Mouse (Mus musculus): ENCODE data around the gene Ocel1.

Ocel1 gene

GRCm38 (mm10) chr8:71379512-71380075, 8.5 kb downstream of the Ocel1 start:
- in situ Hi-C loops (cut with MboI, MseI) = no loop called here

GRCm38 (mm10) chr8:71380178-71381171, 9.4 kb downstream of the Ocel1 start:
- in situ Hi-C loops (cut with MboI, MseI) = no loop called here

GRCm38 (mm10) chr8:71381421-71381970, 10.4 kb downstream of the Ocel1 start, which contains the start of gene Nr2f6:
TSS of gene Nr2f6 (minus strand) at chr8:71381960.
- in situ Hi-C loops (cut with MboI, MseI) = no loop called here

GRCm38 (mm10) chr8:71381971-71382961, 11.2 kb downstream of the Ocel1 start:
- in situ Hi-C loops (cut with MboI, MseI) = no loop called here

GRCm38 (mm10) chr8:71383396-71383795, 12.3 kb downstream of the Ocel1 start:
- in situ Hi-C loops (cut with MboI, MseI) = no loop called here

GRCm38 (mm10) chr8:71383860-71384259, 12.8 kb downstream of the Ocel1 start:
- in situ Hi-C loops (cut with MboI, MseI) = no loop called here

- in situ Hi-C loops (cut with MboI, MseI) = no loop called here
Observed at GRCm38 (mm10) chr8:71385212-71385835, 14.2 kb downstream of the Ocel1 start.

GRCm38 (mm10) chr8:71388267-71388666, 17.2 kb downstream of the Ocel1 start:
- in situ Hi-C loops (cut with MboI, MseI) = no loop called here

GRCm38 (mm10) chr8:71391696-71392095, 20.6 kb downstream of the Ocel1 start:
- in situ Hi-C loops (cut with MboI, MseI) = no loop called here

GRCm38 (mm10) chr8:71392391-71392790, 21.3 kb downstream of the Ocel1 start:
- in situ Hi-C loops (cut with MboI, MseI) = no loop called here

GRCm38 (mm10) chr8:71392871-71393270, 21.8 kb downstream of the Ocel1 start:
- in situ Hi-C loops (cut with MboI, MseI) = no loop called here

- in situ Hi-C loops (cut with MboI, MseI) = no loop called here
Observed at GRCm38 (mm10) chr8:71394481-71394880, 23.4 kb downstream of the Ocel1 start.

GRCm38 (mm10) chr8:71395071-71395470, 24.0 kb downstream of the Ocel1 start:
- in situ Hi-C loops (cut with MboI, MseI) = loop anchor here (5.0 kb wide), 1 partner anchor 858 kb away; the partner anchor contains the start of gene Ell

GRCm38 (mm10) chr8:71395629-71396028, 24.5 kb downstream of the Ocel1 start, which contains the start of gene Ushbp1:
TSS of gene Ushbp1 (minus strand) at chr8:71395802.
- in situ Hi-C loops (cut with MboI, MseI) = loop anchor here (5.0 kb wide), 1 partner anchor 858 kb away; the partner anchor contains the start of gene Ell

GRCm38 (mm10) chr8:71396639-71397305, 25.7 kb downstream of the Ocel1 start, which contains the start of gene Babam1:
TSS of gene Babam1 (plus strand) at chr8:71396861.
- in situ Hi-C loops (cut with MboI, MseI) = loop anchor here (5.0 kb wide), 1 partner anchor 859 kb away; the partner anchor contains the start of gene Ell

- in situ Hi-C loops (cut with MboI, MseI) = loop anchor here (5.0 kb wide), 1 partner anchor 860 kb away; the partner anchor contains the start of gene Ell
Observed at GRCm38 (mm10) chr8:71397701-71398100, 26.6 kb downstream of the Ocel1 start.

- in situ Hi-C loops (cut with MboI, MseI) = no loop called here
Observed at GRCm38 (mm10) chr8:71400826-71401225, 29.7 kb downstream of the Ocel1 start.

- in situ Hi-C loops (cut with MboI, MseI) = no loop called here
Observed at GRCm38 (mm10) chr8:71401454-71401853, 30.4 kb downstream of the Ocel1 start.

- in situ Hi-C loops (cut with MboI, MseI) = no loop called here
Observed at GRCm38 (mm10) chr8:71402446-71402964, 31.4 kb downstream of the Ocel1 start.

Measured in T-helper 1 cell (primary cell).